Mouse (Mus musculus) heart, postnatal 0 days (tissue): ENCODE results near the gene Ttc34.

Source experiments
- CTCF ChIP-seq: IDR thresholded peaks from 2 replicates; pipeline ENCODE4 v1.5.1; 2016; ENCODE audit warnings: antibody characterized with exemption, control low read depth, low read depth
- EP300 ChIP-seq: IDR thresholded peaks from 2 replicates; pipeline ENCODE4 v1.6.1; 2016; ENCODE audit warnings: antibody characterized with exemption, low read depth

GRCm38 (mm10) chr4:154864961-154865760, 27.9 kb downstream of the Ttc34 start:
- TF ChIP-seq CTCF (no peak), EP300 (no peak)
